ENCODE assay signal across 9 mouse cellular contexts in the genomic region with DNA sequence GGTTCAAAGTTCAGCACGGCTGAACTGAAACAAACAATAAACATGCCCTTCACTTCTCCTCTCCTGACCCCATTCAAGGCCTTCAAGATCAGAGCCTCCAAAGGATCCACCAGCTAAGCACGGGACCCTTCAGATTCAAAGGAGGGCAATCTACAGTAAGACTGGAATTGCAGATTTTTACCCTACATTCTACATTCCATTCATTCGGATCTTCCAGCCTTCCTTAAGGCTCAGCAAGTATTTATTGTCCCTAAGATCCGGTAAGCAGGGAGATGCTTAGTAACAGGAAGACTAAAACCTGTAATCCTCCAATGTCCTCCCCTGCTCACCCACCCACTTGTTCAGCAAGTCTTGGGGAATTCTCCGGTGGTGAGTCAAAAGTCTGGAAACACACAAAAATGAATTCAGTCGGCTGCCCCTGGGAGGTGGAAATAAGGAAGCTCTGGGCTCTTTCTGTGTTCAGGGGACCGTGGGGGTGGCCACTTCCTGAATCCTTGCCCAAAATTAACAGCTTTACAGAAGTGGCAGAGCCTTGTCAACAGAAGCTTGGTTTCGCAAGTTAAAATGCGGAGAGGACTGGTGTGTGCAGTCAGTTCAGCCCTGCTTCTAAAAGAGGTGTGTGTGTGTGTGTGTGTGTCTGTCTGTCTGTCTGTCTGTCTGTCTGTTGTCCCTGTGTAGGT.
DNase-seq lines count a peak whose midpoint lies in the region; ATAC-seq and TF ChIP-seq lines count a peak whose summit lies in the region.
"Had no signal": no experiment of that assay in that cellular context is flagged by ENCODE, and none has a peak within 500 bp of the region (broad histone marks: within the 10 kb centered on the region; RNA-seq: fewer than 3 reads in every experiment).

No protein-coding gene starts in this region.

- no peak for TF ChIP-seq CTCF in lung, adult 2 months (IDR thresholded peaks at IDR 0.05; ENCODE audit: insufficient read depth, low read length)
- TF ChIP-seq CTCF in cerebellum, adult 2 months (IDR thresholded peaks at IDR 0.05; ENCODE audit: borderline replicate concordance, insufficient read depth, low read depth, low read length) = no peak

- TF ChIP-seq POLR2A in lung, adult 2 months (IDR thresholded peaks at IDR 0.05; ENCODE audit: borderline replicate concordance, extremely low read depth, low read depth, low read length) = no peak
- TF ChIP-seq POLR2A in cerebellum, adult 2 months (IDR thresholded peaks at IDR 0.05; ENCODE audit: borderline replicate concordance, insufficient read depth, low read length) = no peak

- ATAC-seq in erythroid progenitor cell, adult 5-6 weeks (replicated peaks; ENCODE audit: low FRiP score, poor library complexity, severe bottlenecking) = no peak

- no peaks in the 10 kb centered on the region for H3K27me3 ChIP-seq in cerebellum, adult 2 months (ENCODE audit: control insufficient read depth, insufficient read depth, low read length)

- 24% methylated on average over 9 of the region's 9 CpGs for WGBS in lung, adult 2 months
- WGBS in cerebellum, adult 2 months = 66% methylated on average over 9 of the region's 9 CpGs

- H3K27ac ChIP-seq in cerebellum, adult 2 months (ENCODE audit: insufficient read depth, low read length) = no peak overlapping the region
- H3K27ac ChIP-seq: heart, adult 2 months had no signal

- peaks cover 14% of the 10 kb centered on the region for H3K4me1 ChIP-seq in lung, adult 2 months (ENCODE audit: control insufficient read depth, insufficient read depth, low read length)
- peaks cover 5% of the 10 kb centered on the region; the same call in 1 of the 2 replicates for H3K4me1 ChIP-seq in cerebellum, adult 2 months (ENCODE audit: control insufficient read depth, insufficient read depth, low read length)

- peak; percentile 9 for DNase-seq in gastrocnemius, adult 18-20 months (ENCODE audit: low spot score)
- DNase-seq in gastrocnemius, postnatal 25 days = no peak
- DNase-seq in ZHBTc4 (ENCODE audit: low read depth, low spot score) = peak; percentile 78
- DNase-seq in kidney, postnatal 36 days = peak; percentile 39 to 47
- DNase-seq in lung, adult 2 months = peak; percentile 30
- DNase-seq in spleen, postnatal 36 days (ENCODE audit: low spot score in 2 of 2) = peak; percentile 68 to 75
- no peak for DNase-seq in cerebellum, adult 2 months

- no peak overlapping the region for H3K4me3 ChIP-seq in lung, adult 2 months (replicated peaks; ENCODE audit: extremely low read depth, low read depth, low read length)
- no peak overlapping the region for H3K4me3 ChIP-seq in cerebellum, adult 2 months (replicated peaks; ENCODE audit: insufficient read depth, low read depth, low read length)
- H3K4me3 ChIP-seq: heart, adult 2 months had no signal

Comparison
In these comparisons a context has a peak if more than half of its experiments do, and no peak if none do; other contexts are left out.
1. DNase-seq: peak in gastrocnemius, adult 18-20 months (single experiment), ZHBTc4 (single experiment), kidney, postnatal 36 days (2 of 2), lung, adult 2 months (single experiment) and spleen, postnatal 36 days (2 of 2); none in gastrocnemius, postnatal 25 days (single experiment) and cerebellum, adult 2 months (0 of 2).